Mouse (Mus musculus) small intestine, adult 2 months (tissue): ENCODE results near the gene Txlnb.

Experiments used
- CTCF ChIP-seq: fragments of 200-500 bp; IDR thresholded peaks from 2 replicates; pipeline ENCODE4 v1.5.1; 2012; ENCODE audit warnings: low read depth, mild to moderate bottlenecking, control low read depth, inconsistent platforms, low read length, moderate library complexity, mixed read lengths; ENCODE audit not compliant: insufficient replicate concordance, insufficient read length; ENCODE audit errors: extremely low read depth
- POLR2A ChIP-seq: fragments of 200-500 bp; IDR thresholded peaks from 2 replicates; pipeline ENCODE4 v1.6.1; 2012; ENCODE audit warnings: low read depth, mild to moderate bottlenecking, control low read depth, inconsistent platforms, low read length, moderate library complexity

DNA sequence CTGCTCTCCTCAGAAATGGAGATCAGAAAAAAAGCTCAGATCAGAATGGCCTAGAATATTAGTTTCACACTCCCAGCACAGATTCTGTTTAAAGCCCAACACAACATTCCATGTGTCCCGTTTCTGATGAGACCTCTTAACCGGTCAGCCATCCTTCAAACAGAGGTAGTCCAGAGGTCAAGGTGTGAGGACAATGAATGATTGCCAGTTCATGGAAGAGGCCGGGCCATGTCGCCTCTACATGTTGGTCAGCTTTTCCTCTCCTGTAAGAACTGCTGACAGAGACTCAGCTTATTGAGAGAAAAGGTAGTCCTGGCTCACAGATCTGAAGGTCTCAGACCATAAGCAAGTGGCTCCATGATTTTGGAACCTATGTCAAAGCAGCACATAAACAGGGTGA is 33.2 kb downstream of the Txlnb start:
- TF ChIP-seq CTCF (no peak), POLR2A (no peak)
